Mouse (Mus musculus) left cerebral cortex, adult 2 months (tissue): Measurements from ENCODE around the gene Dnajb5. TPM values are rescaled to one million over a fixed set of nuclear protein-coding genes. Genes with fewer than 3 reads are reported as not detected.

Experiments used
- DNase-seq, 2 experiments: peaks; one replicate each; pipeline ENCODE4 v3.0.0; 2021 to 2022; ENCODE audit warnings: low spot score in 2 of 2, mixed read lengths in 1 of 2; ENCODE audit errors: extremely low spot score in 1 of 2
- H3K27ac ChIP-seq: fragments of 200-600 bp; 2 replicates; pipeline ENCODE4 v1.8.1; 2022
- H3K4me3 ChIP-seq: fragments of 200-600 bp; 2 replicates; pipeline ENCODE4 v1.8.1; 2022
- CTCF ChIP-seq: fragments of 200-600 bp; IDR thresholded peaks from 2 replicates; pipeline ENCODE4 v1.8.1; 2022; ENCODE audit warnings: antibody characterized with exemption, mild to moderate bottlenecking, moderate library complexity
- intact Hi-C: fragments of 180-260 bp; cut with DNase I; formaldehyde crosslinking; loops from one replicate; pipeline ENCODE4 v1.15.1; 2025
- long read RNA-seq, 2 experiments: library from polyadenylated mRNA; stranded (forward); transcript quantifications; one replicate each; pipeline ENCODE4 v2.0.0; 2021; ENCODE audit warnings: borderline mapping rate in 2 of 2
- total RNA-seq, 2 experiments: library from RNA; stranded (reverse); gene quantifications; 2 replicates each; pipeline ENCODE4 v1.2.3; 2021

The Dnajb5 gene
- total RNA-seq = 100 to 1,000 TPM; 216 to 338 TPM
- long read RNA-seq, experiment 1, full-length matches to known transcripts = 26 of 58 reads
- long read RNA-seq, experiment 1, partial matches to known transcripts = 16 of 58 reads
- long read RNA-seq, experiment 1, other reads (novel, unspliced or antisense) = 16 of 58 reads
- long read RNA-seq, experiment 2, full-length matches to known transcripts = 13 of 54 reads
- long read RNA-seq, experiment 2, partial matches to known transcripts = 27 of 54 reads
- long read RNA-seq, experiment 2, other reads (novel, unspliced or antisense) = 14 of 54 reads

DNA sequence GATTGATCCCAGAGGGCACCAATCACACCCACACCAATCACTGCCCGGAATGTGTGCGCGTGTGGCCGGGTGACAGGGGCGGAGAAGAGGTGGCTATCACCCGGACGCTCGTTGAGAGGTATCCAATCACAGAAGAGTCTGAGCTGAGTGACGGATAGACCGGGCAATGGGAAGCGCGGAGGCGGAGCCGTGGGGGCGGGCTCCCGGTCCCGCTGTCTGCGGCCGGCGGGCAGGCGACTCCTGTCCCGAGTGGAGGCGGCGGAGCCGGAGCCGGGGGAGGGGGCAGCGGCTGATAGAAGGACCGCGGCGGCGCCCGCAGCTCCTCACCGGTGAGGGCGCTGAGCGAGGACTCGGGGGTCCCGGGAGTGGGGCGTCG lies at the start of gene Dnajb5:
TSS of gene Dnajb5 (plus strand) at position 139 of the 376 bp plus-strand sequence.
- TF ChIP-seq CTCF = no peak
- peak within 1 kb of the TSS; percentile 64 for H3K4me3 ChIP-seq
- intact Hi-C loops = loop anchor here (1.0 kb wide), 1 partner anchor 32 kb away; no protein-coding TSS in a partner anchor

DNA sequence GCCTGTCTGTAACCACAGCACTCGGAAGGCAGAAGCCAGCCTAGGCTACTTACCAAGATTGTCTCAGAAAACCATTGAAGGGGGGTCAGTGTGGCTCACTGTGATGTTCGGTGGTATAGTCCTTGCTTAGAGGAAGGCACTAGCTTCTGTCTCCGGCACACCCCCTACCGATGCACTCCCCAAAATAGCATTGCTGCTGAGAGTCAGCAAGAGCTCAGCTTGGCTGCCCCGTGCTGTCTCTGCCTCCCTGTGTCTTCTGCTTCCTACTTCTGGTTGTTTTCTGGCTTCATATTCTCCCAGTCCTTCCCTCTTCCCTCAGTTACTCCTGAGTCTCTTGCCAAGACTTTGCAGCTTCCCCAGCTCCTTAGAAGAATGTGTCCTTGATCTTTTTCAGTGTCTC lies 48.7 kb upstream of the Dnajb5 start:
- TF ChIP-seq CTCF = no peak; the same call in 1 of the 2 replicates
- Histone ChIP-seq H3K4me3 (peak overlapping the region; percentile 19; the same call in 1 of the 2 replicates), H3K27ac (peak overlapping the region; percentile 84)
- intact Hi-C loops = no loop called here
- DNase-seq = peak in 1 of 2 experiments; percentile 48

More for the DNA sequence above, at the start of gene Dnajb5:
- H3K27ac ChIP-seq = peak within 1 kb of the TSS; percentile 98
- DNase-seq = peak; percentile 99

DNA sequence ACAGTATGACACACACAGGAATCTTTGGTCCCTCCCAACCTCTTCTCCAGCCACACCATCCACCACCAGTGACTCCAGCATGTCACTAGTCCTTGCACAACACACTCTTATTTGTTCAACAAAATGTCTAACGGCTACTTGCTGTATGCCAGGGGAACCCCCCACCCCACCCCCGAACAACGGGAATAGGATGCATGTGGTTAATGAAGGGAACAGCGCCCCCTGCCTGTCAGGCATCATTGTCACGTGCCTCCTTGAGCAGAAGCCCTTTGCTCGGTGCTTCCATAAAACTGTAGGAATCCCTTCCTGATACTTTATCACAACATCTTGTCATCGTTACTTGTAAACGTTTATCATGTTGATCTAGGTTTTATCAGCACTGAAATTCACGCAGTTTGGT lies 47.4 kb upstream of the Dnajb5 start:
- H3K27ac ChIP-seq = peak overlapping the region; percentile 55
- TF ChIP-seq CTCF = peak; percentile 40
- no peak for DNase-seq
- intact Hi-C loops = loop anchor here (2.0 kb wide), 1 partner anchor 15 kb away; no protein-coding TSS in a partner anchor
- no peak overlapping the region for H3K4me3 ChIP-seq

DNA sequence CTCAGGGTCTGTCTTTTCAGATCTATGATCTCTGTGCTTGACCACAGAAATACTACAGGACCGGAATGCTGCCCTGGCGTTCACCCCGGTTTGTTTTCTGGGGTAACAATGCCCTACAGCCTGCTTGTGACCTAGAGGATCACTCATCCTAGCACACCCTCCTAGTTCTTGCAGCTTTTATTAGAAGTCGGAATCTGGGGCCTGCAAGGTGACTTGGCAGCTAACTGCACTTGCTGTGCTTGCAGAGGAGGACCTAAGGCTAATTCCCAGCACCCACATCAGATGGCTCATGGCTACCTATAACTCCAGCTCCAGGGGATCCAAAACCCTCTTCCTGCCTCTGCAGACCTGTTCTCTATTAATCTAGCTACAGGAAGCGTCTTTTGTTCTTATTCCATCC lies 46.9 kb upstream of the Dnajb5 start:
- TF ChIP-seq CTCF = no peak
- DNase-seq = no peak
- intact Hi-C loops = loop anchor here (2.0 kb wide), 1 partner anchor 16 kb away; no protein-coding TSS in a partner anchor

DNA sequence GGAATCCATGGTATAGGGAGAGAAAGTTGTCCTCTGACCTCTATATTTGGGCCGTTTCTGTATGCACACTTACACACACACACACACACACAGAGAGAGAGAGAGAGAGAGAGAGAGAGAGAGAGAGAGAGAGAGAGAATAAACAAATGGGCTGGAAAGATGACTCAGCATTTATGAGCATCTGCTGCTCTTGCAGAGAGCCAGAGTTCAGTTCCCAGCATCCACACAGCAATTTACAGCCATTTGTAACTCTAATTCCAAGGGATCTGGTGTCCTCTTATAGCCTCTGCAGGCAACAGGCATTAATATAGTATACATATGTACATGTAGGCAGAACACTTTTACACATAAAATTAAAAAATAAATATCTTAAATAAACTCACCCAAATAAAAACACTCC lies 45.7 kb upstream of the Dnajb5 start:
- no peak for DNase-seq
- Histone ChIP-seq H3K4me3 (no peak overlapping the region), H3K27ac (peak overlapping the region; percentile 55; the same call in 1 of the 2 replicates)
- no peak for TF ChIP-seq CTCF
- intact Hi-C loops = loop anchor here (2.0 kb wide), 1 partner anchor 17 kb away; no protein-coding TSS in a partner anchor

More for the DNA sequence above, 46.9 kb upstream of the Dnajb5 start:
- H3K4me3 ChIP-seq = no peak overlapping the region
- peak overlapping the region; percentile 55 for H3K27ac ChIP-seq

DNA sequence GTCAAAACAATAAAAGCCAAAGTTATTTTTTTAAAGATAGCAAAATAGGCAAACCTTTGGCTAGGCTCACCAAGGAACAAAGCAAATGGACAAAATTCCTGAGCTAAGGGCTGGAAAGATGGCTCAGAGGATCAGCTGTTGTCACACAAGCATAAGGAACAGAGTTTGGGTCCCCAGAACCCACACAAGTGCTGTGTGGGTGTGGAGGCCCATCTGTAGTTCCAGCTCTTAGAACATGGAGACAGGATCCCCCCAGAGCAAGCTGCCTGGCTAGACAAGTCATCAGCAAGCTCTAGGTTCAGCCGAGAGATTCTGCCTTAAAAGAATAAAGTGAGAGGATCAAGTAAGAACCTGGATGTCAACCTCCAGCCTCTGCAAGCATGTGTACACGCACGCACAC lies 45.1 kb upstream of the Dnajb5 start:
- no peak for DNase-seq
- H3K27ac ChIP-seq = peak overlapping the region; percentile 24; the same call in 1 of the 2 replicates
- no peak overlapping the region for H3K4me3 ChIP-seq
- intact Hi-C loops = no loop called here
- no peak for TF ChIP-seq CTCF

DNA sequence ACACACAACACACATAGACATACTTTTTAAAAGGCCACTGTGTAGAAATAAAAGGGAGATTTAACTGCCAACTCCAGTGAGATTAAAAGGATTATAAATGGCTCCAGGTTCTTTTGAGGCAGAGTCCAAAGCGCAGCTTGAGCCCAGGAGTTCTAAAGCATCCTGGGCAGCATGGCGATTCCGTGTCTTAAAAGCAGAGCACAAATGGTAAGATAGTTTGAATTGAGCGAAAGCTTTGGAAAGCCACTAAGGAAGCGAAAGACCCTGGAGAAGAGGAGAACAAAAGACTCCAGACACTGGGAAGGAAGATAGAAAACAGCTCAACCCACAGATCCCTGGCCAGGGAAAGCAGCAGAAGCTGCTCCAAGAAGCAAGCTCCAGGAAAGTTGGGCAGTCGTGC lies 44.6 kb upstream of the Dnajb5 start:
- Histone ChIP-seq H3K27ac (peak overlapping the region; percentile 24; the same call in 1 of the 2 replicates), H3K4me3 (no peak overlapping the region)
- DNase-seq = no peak
- intact Hi-C loops = no loop called here
- TF ChIP-seq CTCF = no peak

DNA sequence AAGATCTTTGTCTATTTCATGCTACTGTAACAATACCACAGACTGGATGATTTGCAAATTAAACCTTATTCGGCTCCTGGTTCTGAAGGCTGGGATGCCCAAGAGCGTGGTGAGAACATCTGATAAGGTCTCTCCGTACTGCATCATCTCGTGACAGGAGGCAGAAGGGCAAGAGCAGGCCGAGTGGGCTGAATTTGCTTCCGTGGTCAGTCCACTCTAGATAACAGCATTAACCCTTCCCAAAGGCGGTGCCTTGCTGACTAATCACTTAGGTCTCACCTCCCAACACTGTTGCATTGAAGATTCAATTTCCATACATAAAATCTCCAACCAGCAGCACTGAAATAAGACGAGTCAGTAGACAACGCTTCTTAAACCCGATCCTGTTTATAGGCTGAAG lies 36.2 kb upstream of the Dnajb5 start:
- no peak for TF ChIP-seq CTCF
- DNase-seq = no peak
- H3K27ac ChIP-seq = no peak overlapping the region
- H3K4me3 ChIP-seq = no peak overlapping the region
- intact Hi-C loops = no loop called here

DNA sequence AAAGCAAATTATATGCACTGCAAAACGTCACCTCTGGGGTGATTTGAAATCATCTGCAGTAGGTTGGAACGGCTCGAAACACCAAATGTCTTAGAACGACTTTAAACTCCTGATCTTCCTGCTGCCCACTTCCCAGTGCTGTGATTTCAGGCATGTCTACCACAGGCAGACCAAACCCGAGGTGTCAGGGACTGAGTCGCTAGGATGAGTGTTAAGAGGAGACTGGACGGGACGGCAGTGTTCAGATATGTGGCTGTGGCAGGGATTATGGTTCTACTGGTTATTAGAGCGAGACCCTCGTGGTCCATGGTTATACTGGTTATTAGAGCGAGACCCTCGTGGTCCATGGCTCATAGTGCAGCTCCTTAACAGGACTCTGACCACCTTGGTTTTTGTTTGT lies 34.3 kb upstream of the Dnajb5 start:
- intact Hi-C loops = no loop called here
- peak overlapping the region; percentile 99; the same call in 1 of the 2 replicates for H3K27ac ChIP-seq
- H3K4me3 ChIP-seq = no peak overlapping the region
- DNase-seq = peak in 1 of 2 experiments; percentile 9
- TF ChIP-seq CTCF = no peak

DNA sequence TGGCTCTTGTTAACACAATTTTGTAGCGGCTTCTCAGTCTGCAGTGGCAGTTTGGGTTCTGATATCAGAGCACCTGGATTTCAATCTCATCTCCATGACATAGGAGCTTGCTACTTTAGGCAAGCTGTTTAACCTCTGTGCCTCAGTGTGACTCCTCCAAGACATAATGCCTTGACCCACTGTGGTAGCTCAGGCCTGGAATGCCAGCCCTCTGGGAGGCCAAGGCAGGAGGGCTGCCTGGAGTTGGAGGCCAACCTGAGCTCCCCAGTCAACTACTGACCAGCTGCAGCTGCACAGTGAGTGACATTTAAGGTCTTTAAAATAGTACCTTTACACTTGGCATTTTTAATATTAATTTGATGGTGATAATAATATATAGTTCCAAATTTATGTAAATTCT lies 33.6 kb upstream of the Dnajb5 start:
- intact Hi-C loops = loop anchor here (2.0 kb wide), 1 partner anchor 29 kb away; no protein-coding TSS in a partner anchor
- H3K4me3 ChIP-seq = peak overlapping the region; percentile 68
- no peak for TF ChIP-seq CTCF
- peak in 1 of 2 experiments; percentile 7 for DNase-seq
- peak overlapping the region; percentile 99 for H3K27ac ChIP-seq

DNA sequence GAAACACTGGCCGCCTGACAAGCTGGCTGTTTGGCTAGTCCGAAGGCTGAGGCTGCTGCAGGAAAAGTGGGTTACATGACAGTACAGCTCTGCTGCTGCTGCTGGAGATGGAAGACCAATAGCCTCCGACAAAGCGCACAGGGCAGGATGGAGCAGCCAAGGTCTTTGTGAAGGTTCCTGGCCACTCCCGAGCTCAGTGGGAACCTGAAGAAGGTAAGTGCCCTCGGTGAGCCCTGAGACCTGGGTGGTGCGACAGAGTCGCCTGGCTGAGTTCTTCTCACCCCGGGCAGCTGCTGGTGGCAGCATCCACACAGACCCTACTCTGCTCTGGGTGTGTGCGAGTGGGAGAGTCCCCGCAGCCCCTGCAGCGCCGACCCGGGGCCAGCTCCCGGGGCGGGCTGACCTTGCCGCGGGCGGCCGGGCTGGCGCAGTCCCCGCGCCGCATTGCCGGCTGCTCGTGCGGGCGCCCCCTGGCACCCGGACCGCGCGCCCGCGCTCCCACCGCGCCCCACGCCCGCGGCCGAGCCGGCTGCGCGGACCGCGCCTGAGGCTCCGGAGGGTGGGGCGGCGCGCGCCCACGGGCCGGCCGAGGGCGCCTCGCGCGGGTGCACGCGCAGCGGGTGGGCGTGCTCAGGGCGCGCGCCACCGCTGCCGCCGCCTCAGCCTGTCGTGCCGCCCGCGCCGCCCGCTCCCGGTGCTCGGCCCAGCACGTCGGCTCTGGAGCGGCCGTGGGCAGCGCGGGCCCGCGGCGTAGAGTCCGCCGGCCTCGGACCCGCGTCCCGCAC lies 32.8 kb upstream of the Dnajb5 start, which contains the start of gene Phf24:
TSS of gene Phf24 (plus strand) at position 44 of the 785 bp plus-strand sequence.
- intact Hi-C loops = loop anchor here (1.0 to 2.0 kb wide), 2 partner anchors 30 to 33 kb away; no protein-coding TSS in a partner anchor
- Histone ChIP-seq H3K27ac (peak within 1 kb of the TSS; percentile 99), H3K4me3 (peak within 1 kb of the TSS; percentile 81)
- DNase-seq = peak; percentile 62 to 72
- TF ChIP-seq CTCF = no peak

DNA sequence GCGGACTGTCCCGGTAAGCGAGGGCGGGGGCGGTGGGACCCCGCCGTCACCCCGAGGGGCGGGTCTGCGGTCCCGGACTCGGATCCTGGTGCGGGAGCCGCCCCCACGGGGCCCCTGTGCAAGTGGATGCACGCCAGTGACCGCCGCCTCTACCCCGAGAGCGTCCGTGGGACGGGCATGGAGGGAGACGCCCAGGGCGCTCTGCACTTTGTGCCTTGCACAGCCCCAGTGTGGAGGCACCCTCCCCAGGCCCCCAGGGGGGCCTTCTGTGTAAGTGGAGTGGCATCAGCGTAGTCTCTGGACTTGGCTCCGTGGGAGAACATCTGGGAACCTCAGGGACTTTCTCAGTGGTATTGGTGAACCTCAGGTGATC lies 32.2 kb upstream of the Dnajb5 start:
- no peak for TF ChIP-seq CTCF
- intact Hi-C loops = loop anchor here (1.0 to 2.0 kb wide), 2 partner anchors 31 to 33 kb away; no protein-coding TSS in a partner anchor
- peak overlapping the region; percentile 98 for H3K27ac ChIP-seq

More for the DNA sequence above, 32.2 kb upstream of the Dnajb5 start:
- peak in 1 of 2 experiments; percentile 44 for DNase-seq
- peak overlapping the region; percentile 81 for H3K4me3 ChIP-seq
